Mouse (Mus musculus): ENCODE measurements at regions not wholly inside any gene's neighbourhood (a gene's known extent, or its start where the extent isn't known, plus 50 kb on each side); places are given as distances from the start of the nearest gene placed in this dataset.

- no peak for TF ChIP-seq CTCF (conservative IDR thresholded peaks at IDR 0.05; ENCODE audit: low read length)
- no peak for TF ChIP-seq NANOG (IDR thresholded peaks at IDR 0.05; ENCODE audit: borderline replicate concordance, low read length)
Observed at GRCm38 (mm10) chr8:35188531-35188930, 577.1 kb upstream of the Gm19410 start.

Data from E14TG2a.4 (cell line).